Mouse (Mus musculus): ENCODE data around the gene Gm9758. TPM values are rescaled to one million over a fixed set of nuclear protein-coding genes. Genes with fewer than 3 reads are reported as not detected.
"Not testable (repeated sequence)": the region's sequence is repeated elsewhere in the genome, so short reads cannot be mapped to it uniquely, and the experiment has no call there.

The Gm9758 gene
- not detected for total RNA-seq (2021)

DNA sequence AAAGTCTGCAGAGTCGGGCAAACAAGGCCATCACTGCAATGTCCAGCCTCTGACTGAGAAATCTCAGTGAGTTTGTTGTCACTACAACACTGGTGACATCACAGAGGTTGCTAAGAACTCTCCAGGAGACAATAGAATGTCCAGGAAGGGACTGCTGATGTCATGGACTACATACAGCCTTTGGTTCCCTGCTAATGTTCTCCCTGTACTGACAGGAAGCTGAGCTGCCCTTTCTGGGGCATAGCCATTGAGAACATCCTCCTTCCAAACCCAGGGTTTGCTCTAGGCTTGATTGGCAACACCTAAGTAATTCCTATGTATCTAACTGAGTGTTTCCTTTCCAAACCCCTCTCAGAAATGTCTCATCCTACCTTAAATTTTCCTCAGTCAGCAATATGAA is at the start of gene Gm9758:
Gm9758 (minus strand) TSS at position 101 of the 400 bp plus-strand sequence.
- DNase-seq; intact Hi-C loops (cut with DNase I): not testable (repeated sequence)

DNA sequence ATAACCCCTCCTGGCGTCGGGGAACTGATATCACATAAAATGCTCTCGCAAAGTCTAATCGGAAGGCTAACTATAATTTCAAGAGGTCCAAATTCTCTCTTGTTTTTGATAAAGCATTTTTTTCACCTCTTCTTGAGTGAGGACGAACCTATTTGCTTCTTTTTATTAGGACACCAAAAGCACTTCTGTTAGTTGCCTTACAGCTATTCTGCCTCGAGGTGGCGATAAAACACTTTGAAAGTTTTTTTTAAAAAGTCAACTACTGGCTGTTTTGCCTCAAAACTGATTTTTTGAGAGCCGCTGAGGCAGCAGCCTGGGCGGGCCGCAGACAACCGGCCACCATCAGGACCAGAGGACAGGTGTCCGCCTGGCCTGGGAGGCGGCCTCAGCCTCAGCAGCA is 49.1 kb upstream of the Gm9758 start:
- DNase-seq; intact Hi-C loops (cut with DNase I): not testable (repeated sequence)

- DNase-seq; intact Hi-C loops (cut with DNase I): not testable (repeated sequence)
Measured at GRCm38 (mm10) chr5:14961502-14961901, 46.8 kb upstream of the Gm9758 start.

DNA sequence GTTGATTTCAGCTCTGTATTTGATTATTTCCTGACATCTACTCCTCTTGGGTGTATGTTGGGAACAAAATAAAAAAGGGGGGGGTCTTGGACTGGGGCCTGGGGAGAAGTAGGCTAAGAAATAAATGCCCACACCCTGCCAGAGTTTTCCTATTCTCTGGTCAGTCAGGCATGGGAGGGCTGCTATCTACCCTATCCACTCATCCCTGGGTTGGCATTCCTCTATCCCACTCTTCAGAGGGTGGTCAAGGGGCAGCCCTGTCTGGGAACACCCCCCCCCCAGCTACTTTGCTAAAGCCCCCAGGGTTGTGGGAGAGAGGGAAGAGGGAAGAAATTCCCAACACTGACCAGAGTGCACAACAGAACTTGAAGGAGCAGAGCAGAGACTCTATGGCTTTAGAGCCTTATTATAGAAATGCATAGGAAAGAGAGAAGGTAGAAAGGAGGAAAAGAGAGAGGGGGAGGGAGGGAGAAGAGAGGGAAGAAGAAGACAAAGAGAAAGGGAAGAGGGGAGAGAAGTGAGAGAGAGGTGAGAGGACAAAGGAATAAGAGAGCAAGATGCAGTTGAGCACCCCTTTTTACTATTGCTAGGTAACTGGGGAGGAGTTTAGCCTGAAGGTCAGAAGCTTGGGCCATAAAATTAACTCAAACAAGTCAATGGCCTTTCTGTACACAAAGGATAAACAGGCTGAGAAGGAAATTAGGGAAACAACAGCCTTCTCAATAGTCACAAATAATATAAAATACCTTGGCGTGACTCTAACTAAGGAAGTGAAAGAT is 41.4 kb upstream of the Gm9758 start:
- DNase-seq; intact Hi-C loops (cut with DNase I): not testable (repeated sequence)

DNA sequence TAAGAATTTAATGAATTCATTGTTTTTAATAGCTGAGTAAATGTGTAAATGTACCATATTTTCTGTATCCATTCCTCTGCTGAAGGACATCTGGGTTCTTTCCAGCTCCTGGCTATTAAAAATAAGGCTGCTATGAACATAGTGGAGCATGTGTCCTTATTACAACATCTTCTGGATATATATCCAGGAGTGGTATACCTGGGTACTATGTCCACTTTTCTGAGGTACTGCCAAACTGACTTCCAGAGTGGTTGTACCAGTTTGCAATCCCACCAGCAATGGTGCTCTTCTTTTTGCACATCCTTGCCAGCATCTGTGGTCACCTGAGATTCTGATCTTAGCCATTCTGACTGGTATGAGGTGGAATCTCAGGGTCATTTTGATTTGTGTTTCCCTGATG is 38.9 kb upstream of the Gm9758 start:
- intact Hi-C loops (cut with DNase I); DNase-seq: not testable (repeated sequence)

- DNase-seq; intact Hi-C loops (cut with DNase I): not testable (repeated sequence)
Measured at GRCm38 (mm10) chr5:14952749-14953148, 38.0 kb upstream of the Gm9758 start.

DNA sequence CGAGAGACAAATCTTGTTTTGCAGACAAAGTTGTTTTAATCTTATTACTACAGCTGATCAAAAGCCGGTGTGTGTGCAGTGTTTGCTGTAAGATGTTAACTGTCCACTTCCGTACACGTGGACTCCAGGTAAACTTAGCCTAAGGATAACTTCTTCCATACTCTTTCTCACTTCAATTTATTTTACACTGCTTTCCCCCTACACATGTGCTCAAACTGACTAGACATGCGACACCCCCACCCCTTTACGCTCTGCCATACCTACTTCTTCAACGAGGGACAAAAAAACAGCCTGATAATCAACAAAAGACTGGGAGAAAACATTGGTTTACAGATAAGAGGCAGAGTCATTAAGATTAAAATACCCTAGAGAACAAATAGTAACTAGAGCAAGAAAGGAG is 37.1 kb upstream of the Gm9758 start:
- DNase-seq; intact Hi-C loops (cut with DNase I): not testable (repeated sequence)

DNA sequence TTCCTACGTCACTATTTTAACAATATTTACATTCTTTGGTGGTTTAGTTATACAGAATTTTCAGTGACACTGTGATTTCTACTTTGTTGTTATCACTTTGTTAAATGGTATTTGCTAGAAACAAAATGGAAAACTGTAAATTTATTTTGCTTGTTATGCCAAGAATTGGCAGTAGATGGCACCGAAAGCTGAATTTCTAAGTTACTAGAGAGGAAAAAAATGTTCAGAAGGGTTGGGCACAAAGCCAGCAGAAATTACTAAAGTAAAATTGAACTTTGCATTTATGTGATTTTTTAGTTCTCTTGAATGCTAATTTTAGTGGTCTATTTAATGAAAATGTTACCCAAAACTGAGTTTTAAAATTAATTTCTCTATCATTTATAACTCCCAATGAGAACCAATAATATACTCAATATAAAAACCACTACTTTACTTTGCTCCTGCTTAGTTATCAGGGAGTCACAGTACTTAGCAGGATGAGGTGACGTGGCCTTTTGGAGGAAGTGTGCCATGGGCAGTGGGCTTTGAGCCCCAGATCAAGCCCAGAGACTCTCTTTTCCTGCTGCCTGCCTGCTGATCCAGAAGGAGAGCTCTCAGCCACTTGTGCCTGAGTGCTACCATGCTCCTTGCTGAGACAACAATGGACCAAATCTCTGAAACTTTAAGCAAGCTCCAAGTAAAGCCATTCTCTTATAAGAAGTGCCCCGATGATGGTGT is 32.9 kb upstream of the Gm9758 start:
- intact Hi-C loops (cut with DNase I); DNase-seq: not testable (repeated sequence)

GRCm38 (mm10) chr5:14945524-14945923 is 30.8 kb upstream of the Gm9758 start:
- intact Hi-C loops (cut with DNase I): not testable (repeated sequence)

DNA sequence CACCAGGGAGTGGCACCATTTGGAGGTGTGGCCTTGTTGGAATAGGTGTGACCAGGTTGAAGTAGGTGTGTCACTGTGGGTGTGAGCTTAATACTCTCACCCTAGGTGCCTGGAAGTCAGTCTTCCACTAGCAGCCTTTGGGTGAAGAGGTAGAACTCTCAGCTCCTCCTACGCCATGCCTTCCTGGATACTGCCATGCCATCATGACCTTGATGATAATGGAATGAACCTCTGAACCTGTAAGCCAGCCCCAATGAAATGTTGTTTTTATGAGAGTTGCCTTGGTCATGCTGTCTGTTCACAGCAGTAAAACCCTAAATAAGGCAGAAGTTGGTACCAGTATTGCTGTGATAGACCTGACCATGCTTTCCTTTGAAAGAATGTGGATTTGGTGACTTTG is 26.3 kb upstream of the Gm9758 start:
- DNase-seq: not testable (repeated sequence)

More at GRCm38 (mm10) chr5:14945524-14945923, 30.8 kb upstream of the Gm9758 start:
- DNase-seq: not testable (repeated sequence)

GRCm38 (mm10) chr5:14938329-14938728 is 23.6 kb upstream of the Gm9758 start, which contains the start of gene Speer4e:
Speer4e (minus strand) TSS chr5:14938429.
- DNase-seq; intact Hi-C loops (cut with DNase I): not testable (repeated sequence)

More for the DNA sequence above, 26.3 kb upstream of the Gm9758 start:
- intact Hi-C loops (cut with DNase I): not testable (repeated sequence)

DNA sequence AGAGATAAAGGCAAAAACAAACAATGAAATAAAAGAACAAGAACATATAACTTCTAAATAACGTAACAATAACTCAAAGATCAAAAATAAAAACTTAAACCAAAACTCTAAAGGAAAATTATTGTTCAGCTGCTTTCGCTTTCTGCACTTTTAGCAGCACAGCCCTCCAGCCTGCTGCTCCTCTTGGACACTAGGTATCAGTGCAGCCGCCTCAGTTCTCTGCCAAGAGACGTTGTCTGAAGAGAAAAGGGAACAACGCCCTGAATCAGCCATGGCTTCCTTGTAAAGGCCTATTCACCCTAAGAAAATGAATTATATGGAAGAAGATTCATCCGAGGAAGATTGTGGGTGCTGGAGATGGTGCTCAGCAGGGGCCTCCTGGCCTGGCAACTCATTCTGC is 19.0 kb upstream of the Gm9758 start:
- intact Hi-C loops (cut with DNase I); DNase-seq: not testable (repeated sequence)

- not testable (repeated sequence) for DNase-seq
Measured at GRCm38 (mm10) chr5:14927047-14927446, 12.3 kb upstream of the Gm9758 start.

GRCm38 (mm10) chr5:14914361-14914760 is 338 bp downstream of the Gm9758 start:
- intact Hi-C loops (cut with DNase I); DNase-seq: not testable (repeated sequence)

More at GRCm38 (mm10) chr5:14927047-14927446, 12.3 kb upstream of the Gm9758 start:
- intact Hi-C loops (cut with DNase I): not testable (repeated sequence)

- intact Hi-C loops (cut with DNase I); DNase-seq: not testable (repeated sequence)
Measured at GRCm38 (mm10) chr5:14903539-14903938, 11.2 kb downstream of the Gm9758 start.

DNA sequence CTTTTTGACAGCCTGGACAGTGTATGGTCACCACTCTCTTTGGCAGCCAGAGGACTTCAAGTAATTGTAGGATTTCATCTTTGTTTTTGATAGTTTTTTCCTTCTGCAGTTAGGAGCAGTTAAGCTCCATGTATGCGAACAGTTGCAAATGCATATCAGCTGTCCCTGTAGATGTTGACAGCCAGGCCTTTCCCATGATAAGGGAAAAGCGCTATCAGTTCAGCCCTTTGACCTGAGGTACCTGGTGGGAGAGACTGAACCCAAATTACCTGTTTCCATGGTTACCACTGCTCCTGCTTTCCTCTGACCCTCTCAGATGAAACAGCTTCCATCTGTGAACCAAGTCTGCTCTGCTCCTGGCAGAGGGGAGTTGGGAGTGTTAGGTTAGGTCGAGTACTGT is 22.5 kb downstream of the Gm9758 start:
- intact Hi-C loops (cut with DNase I): no loop called here
- DNase-seq: no peak

DNA sequence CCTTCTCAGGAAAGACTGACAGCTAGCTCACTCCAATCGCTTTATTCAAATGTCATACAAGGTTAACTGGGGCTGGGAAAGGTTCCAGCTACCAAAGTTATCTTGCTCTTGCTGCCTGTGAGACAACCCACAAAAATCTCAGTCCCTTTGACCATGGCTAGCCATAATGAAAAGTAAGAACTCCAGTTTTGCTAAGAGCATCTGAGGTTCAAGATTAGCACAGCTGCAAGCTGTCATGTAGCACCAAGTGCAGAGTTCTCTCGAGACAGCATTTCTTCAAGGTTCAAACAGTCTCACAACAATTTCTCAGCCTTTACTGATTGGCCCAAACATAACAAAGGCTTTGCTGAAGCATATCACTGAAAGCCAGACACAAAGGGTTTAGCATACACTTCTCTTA is 29.4 kb downstream of the Gm9758 start:
- intact Hi-C loops (cut with DNase I); DNase-seq: not testable (repeated sequence)
